Mouse (Mus musculus): ENCODE results near the gene Arl15. TPM values are rescaled to one million over a fixed set of nuclear protein-coding genes. Genes with fewer than 3 reads are reported as not detected.

The Arl15 gene
- polyA plus RNA-seq, 1 experiment from 2014 or later: 18.2 TPM

DNA sequence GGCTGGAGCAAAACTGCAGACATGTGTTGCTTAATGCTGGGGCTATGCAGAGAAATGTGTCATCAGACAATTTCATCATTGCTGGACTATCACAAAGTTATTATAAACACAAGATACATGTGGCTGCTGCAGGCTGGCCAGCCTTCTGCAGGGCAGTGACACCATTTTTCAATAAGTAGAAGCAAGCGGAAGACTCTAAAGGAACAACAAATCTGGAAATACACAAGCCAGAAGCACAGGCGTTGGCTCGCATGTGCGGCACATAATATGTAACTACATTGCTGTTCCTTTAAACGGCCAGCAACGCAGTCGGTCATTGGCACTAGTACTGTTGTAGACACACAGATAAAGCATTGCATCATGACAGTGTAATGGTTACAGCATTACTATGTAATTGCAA is 393.8 kb downstream of the Arl15 start:
- Histone ChIP-seq H3K9ac (ENCODE audit: low read depth, low read length) (no peak overlapping the region), H3K27ac (ENCODE audit: low read depth, low read length) (no peak overlapping the region), H3K4me2 (replicated peaks; ENCODE audit: low read depth, low read length) (no peak overlapping the region), H3K9me3 (ENCODE audit: control insufficient read depth, low read length) (no peaks in the 10 kb centered on the region), H3K4me3 (ENCODE audit: low read length) (no peak overlapping the region), H3K27me3 (ENCODE audit: control insufficient read depth, insufficient read depth, low read length) (no peaks in the 10 kb centered on the region), H3K36me3 (ENCODE audit: control insufficient read depth, insufficient read depth, low read length) (no peaks in the 10 kb centered on the region), H3K4me1 (ENCODE audit: control insufficient read depth, insufficient read depth, low read length) (no peaks in the 10 kb centered on the region)
- WGBS: 91% methylated on average over 7 of the region's 7 CpGs
- no peak for ATAC-seq (ENCODE audit: low FRiP score, low TSS enrichment)

GRCm38 (mm10) chr13:114188801-114189200 is 394.5 kb downstream of the Arl15 start:
- Histone ChIP-seq H3K27me3 (ENCODE audit: control insufficient read depth, insufficient read depth, low read length) (no peaks in the 10 kb centered on the region), H3K9ac (ENCODE audit: low read depth, low read length) (no peak overlapping the region), H3K9me3 (ENCODE audit: control insufficient read depth, low read length) (no peaks in the 10 kb centered on the region), H3K36me3 (ENCODE audit: control insufficient read depth, insufficient read depth, low read length) (no peaks in the 10 kb centered on the region), H3K4me1 (ENCODE audit: control insufficient read depth, insufficient read depth, low read length) (no peaks in the 10 kb centered on the region), H3K4me3 (ENCODE audit: low read length) (no peak overlapping the region), H3K27ac (ENCODE audit: low read depth, low read length) (no peak overlapping the region), H3K4me2 (replicated peaks; ENCODE audit: low read depth, low read length) (no peak overlapping the region)
- no peak for ATAC-seq (ENCODE audit: low FRiP score, low TSS enrichment)
- WGBS: 88% methylated on average over 7 of the region's 7 CpGs

DNA sequence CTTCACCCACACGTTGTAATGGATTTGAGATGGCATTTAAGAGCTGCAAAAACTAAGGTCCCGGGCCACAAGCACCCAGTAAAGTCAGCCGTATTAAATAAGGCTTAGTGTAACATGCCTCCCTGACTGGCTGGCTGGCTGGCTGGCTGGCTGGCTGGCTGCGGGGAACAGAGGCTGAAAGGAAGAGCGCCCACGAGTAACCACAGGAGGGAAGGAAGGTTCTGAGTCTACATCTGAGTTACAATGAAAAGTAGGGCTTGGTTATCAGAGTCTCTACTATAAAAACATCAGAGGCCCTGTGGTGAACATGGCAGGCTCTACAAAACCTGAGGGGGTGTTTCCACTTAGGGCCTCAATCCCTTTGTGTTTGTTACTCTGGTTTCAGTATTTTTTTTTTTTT is 395.1 kb downstream of the Arl15 start:
- Histone ChIP-seq H3K4me2 (replicated peaks; ENCODE audit: low read depth, low read length) (no peak overlapping the region), H3K36me3 (ENCODE audit: control insufficient read depth, insufficient read depth, low read length) (no peaks in the 10 kb centered on the region), H3K9me3 (ENCODE audit: control insufficient read depth, low read length) (no peaks in the 10 kb centered on the region), H3K27ac (ENCODE audit: low read depth, low read length) (no peak overlapping the region), H3K4me3 (ENCODE audit: low read length) (no peak overlapping the region), H3K9ac (ENCODE audit: low read depth, low read length) (no peak overlapping the region), H3K27me3 (ENCODE audit: control insufficient read depth, insufficient read depth, low read length) (no peaks in the 10 kb centered on the region), H3K4me1 (ENCODE audit: control insufficient read depth, insufficient read depth, low read length) (no peaks in the 10 kb centered on the region)
- no peak for ATAC-seq (ENCODE audit: low FRiP score, low TSS enrichment)
- WGBS: 77% methylated on average over 6 of the region's 6 CpGs

- Histone ChIP-seq H3K4me3 (ENCODE audit: low read length) (no peak overlapping the region), H3K4me2 (replicated peaks; ENCODE audit: low read depth, low read length) (no peak overlapping the region), H3K9ac (ENCODE audit: low read depth, low read length) (no peak overlapping the region), H3K27me3 (ENCODE audit: control insufficient read depth, insufficient read depth, low read length) (no peaks in the 10 kb centered on the region), H3K36me3 (ENCODE audit: control insufficient read depth, insufficient read depth, low read length) (no peaks in the 10 kb centered on the region), H3K4me1 (ENCODE audit: control insufficient read depth, insufficient read depth, low read length) (no peaks in the 10 kb centered on the region), H3K27ac (ENCODE audit: low read depth, low read length) (no peak overlapping the region), H3K9me3 (ENCODE audit: control insufficient read depth, low read length) (no peaks in the 10 kb centered on the region)
- no peak for ATAC-seq (ENCODE audit: low FRiP score, low TSS enrichment)
- WGBS: 89% methylated on average over 10 of the region's 10 CpGs
Observed at GRCm38 (mm10) chr13:114190898-114191297, 396.6 kb downstream of the Arl15 start.

- no peaks in the 10 kb centered on the region for H3K36me3 ChIP-seq (ENCODE audit: control insufficient read depth, insufficient read depth, low read length)
- no peak overlapping the region for H3K4me2 ChIP-seq (replicated peaks; ENCODE audit: low read depth, low read length)
- WGBS: 88% methylated on average over 10 of the region's 10 CpGs
- no peaks in the 10 kb centered on the region for H3K27me3 ChIP-seq (ENCODE audit: control insufficient read depth, insufficient read depth, low read length)
- no peak overlapping the region for H3K27ac ChIP-seq (ENCODE audit: low read depth, low read length)
- no peak overlapping the region for H3K9ac ChIP-seq (ENCODE audit: low read depth, low read length)
- no peak overlapping the region for H3K4me3 ChIP-seq (ENCODE audit: low read length)
- no peaks in the 10 kb centered on the region for H3K9me3 ChIP-seq (ENCODE audit: control insufficient read depth, low read length)
- ATAC-seq (ENCODE audit: low FRiP score, low TSS enrichment): no peak
- no peaks in the 10 kb centered on the region for H3K4me1 ChIP-seq (ENCODE audit: control insufficient read depth, insufficient read depth, low read length)
Observed at GRCm38 (mm10) chr13:114198252-114198799, 404.0 kb downstream of the Arl15 start.

- no peaks in the 10 kb centered on the region for H3K36me3 ChIP-seq (ENCODE audit: control insufficient read depth, insufficient read depth, low read length)
- H3K27ac ChIP-seq (ENCODE audit: low read depth, low read length): no peak overlapping the region
- H3K4me1 ChIP-seq (ENCODE audit: control insufficient read depth, insufficient read depth, low read length): no peaks in the 10 kb centered on the region
- H3K4me3 ChIP-seq (ENCODE audit: low read length): no peak overlapping the region
- no peak overlapping the region for H3K4me2 ChIP-seq (replicated peaks; ENCODE audit: low read depth, low read length)
- no peak for ATAC-seq (ENCODE audit: low FRiP score, low TSS enrichment)
- H3K27me3 ChIP-seq (ENCODE audit: control insufficient read depth, insufficient read depth, low read length): no peaks in the 10 kb centered on the region
- H3K9ac ChIP-seq (ENCODE audit: low read depth, low read length): no peak overlapping the region
- no peaks in the 10 kb centered on the region for H3K9me3 ChIP-seq (ENCODE audit: control insufficient read depth, low read length)
- WGBS: 92% methylated on average over 6 of the region's 6 CpGs
Observed at GRCm38 (mm10) chr13:114199746-114200145, 405.4 kb downstream of the Arl15 start.

DNA sequence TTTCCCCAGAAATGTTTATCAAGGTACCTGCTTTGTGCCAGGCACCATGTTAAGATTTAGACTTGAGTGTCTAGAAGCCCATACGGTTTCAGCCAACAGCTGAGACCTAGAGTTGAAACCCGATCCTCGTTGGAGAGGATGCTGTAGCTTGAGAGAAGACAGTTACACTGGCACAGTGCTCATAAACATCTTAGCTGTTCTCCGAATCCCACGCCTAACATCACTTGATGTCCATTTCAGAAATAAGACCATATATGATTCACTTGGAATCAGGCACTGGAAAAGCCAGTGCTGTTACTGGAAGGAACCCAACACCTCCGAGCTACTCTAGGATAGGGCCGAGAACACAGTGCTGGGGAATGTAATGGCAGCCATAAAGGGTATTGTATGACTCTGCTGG is 406.2 kb downstream of the Arl15 start:
- H3K4me1 ChIP-seq (ENCODE audit: control insufficient read depth, insufficient read depth, low read length): no peaks in the 10 kb centered on the region
- ATAC-seq (ENCODE audit: low FRiP score, low TSS enrichment): no peak
- no peaks in the 10 kb centered on the region for H3K9me3 ChIP-seq (ENCODE audit: control insufficient read depth, low read length)
- H3K9ac ChIP-seq (ENCODE audit: low read depth, low read length): no peak overlapping the region
- H3K36me3 ChIP-seq (ENCODE audit: control insufficient read depth, insufficient read depth, low read length): no peaks in the 10 kb centered on the region
- no peaks in the 10 kb centered on the region for H3K27me3 ChIP-seq (ENCODE audit: control insufficient read depth, insufficient read depth, low read length)
- no peak overlapping the region for H3K4me3 ChIP-seq (ENCODE audit: low read length)
- WGBS: 76% methylated on average over 7 of the region's 7 CpGs
- H3K27ac ChIP-seq (ENCODE audit: low read depth, low read length): no peak overlapping the region
- no peak overlapping the region for H3K4me2 ChIP-seq (replicated peaks; ENCODE audit: low read depth, low read length)

- ATAC-seq (ENCODE audit: low FRiP score, low TSS enrichment): no peak
- WGBS: 90% methylated on average over 15 of the region's 15 CpGs
Observed at GRCm38 (mm10) chr13:114202806-114203570, 408.7 kb downstream of the Arl15 start.

More at GRCm38 (mm10) chr13:114202806-114203570, 408.7 kb downstream of the Arl15 start:
- Histone ChIP-seq H3K27me3 (ENCODE audit: control insufficient read depth, insufficient read depth, low read length) (no peaks in the 10 kb centered on the region), H3K27ac (ENCODE audit: low read depth, low read length) (no peak overlapping the region), H3K4me1 (ENCODE audit: control insufficient read depth, insufficient read depth, low read length) (no peaks in the 10 kb centered on the region), H3K4me2 (replicated peaks; ENCODE audit: low read depth, low read length) (no peak overlapping the region), H3K36me3 (ENCODE audit: control insufficient read depth, insufficient read depth, low read length) (no peaks in the 10 kb centered on the region), H3K9me3 (ENCODE audit: control insufficient read depth, low read length) (no peaks in the 10 kb centered on the region), H3K9ac (ENCODE audit: low read depth, low read length) (no peak overlapping the region), H3K4me3 (ENCODE audit: low read length) (no peak overlapping the region)
